Mouse (Mus musculus) Muller cell, postnatal 12 days (primary cell): ENCODE data around the gene 1700125H20Rik.

ENCODE experiments used
- DNase-seq: peaks from one replicate; pipeline ENCODE4 v3.0.0-alpha.2; 2015; ENCODE audit errors: inconsistent ontology term

The 1700125H20Rik gene

GRCm38 (mm10) chr11:85184082-85184481 is 13.9 kb downstream of the 1700125H20Rik start:
- peak; percentile 27 for DNase-seq

GRCm38 (mm10) chr11:85184839-85185238 is 14.6 kb downstream of the 1700125H20Rik start:
- DNase-seq = no peak

GRCm38 (mm10) chr11:85189110-85189509 is 18.9 kb downstream of the 1700125H20Rik start:
- DNase-seq = no peak

GRCm38 (mm10) chr11:85190741-85191140 is 20.5 kb downstream of the 1700125H20Rik start:
- DNase-seq = no peak

GRCm38 (mm10) chr11:85194206-85194605 is 24.0 kb downstream of the 1700125H20Rik start:
- DNase-seq = no peak

- no peak for DNase-seq
Observed at GRCm38 (mm10) chr11:85196046-85196445, 25.8 kb downstream of the 1700125H20Rik start.

- no peak for DNase-seq
Observed at GRCm38 (mm10) chr11:85198906-85199305, 28.7 kb downstream of the 1700125H20Rik start.

GRCm38 (mm10) chr11:85206231-85206630 is 36.0 kb downstream of the 1700125H20Rik start:
- DNase-seq = no peak

GRCm38 (mm10) chr11:85211151-85211550 is 40.9 kb downstream of the 1700125H20Rik start:
- no peak for DNase-seq

- DNase-seq = no peak
Observed at GRCm38 (mm10) chr11:85213215-85213614, 43.0 kb downstream of the 1700125H20Rik start.

- DNase-seq = no peak
Observed at GRCm38 (mm10) chr11:85214679-85215078, 44.5 kb downstream of the 1700125H20Rik start.

GRCm38 (mm10) chr11:85219014-85219413 is 48.8 kb downstream of the 1700125H20Rik start:
- DNase-seq = no peak

GRCm38 (mm10) chr11:85222561-85222960 is 52.4 kb downstream of the 1700125H20Rik start:
- DNase-seq = no peak

- DNase-seq = no peak
Observed at GRCm38 (mm10) chr11:85223248-85223647, 53.0 kb downstream of the 1700125H20Rik start.
